Mouse (Mus musculus) left cerebral cortex, postnatal 14 days (tissue): ENCODE data around the gene Atp11a. TPM values are rescaled to one million over a fixed set of nuclear protein-coding genes. Genes with fewer than 3 reads are reported as not detected.

Source experiments
- DNase-seq, 2 experiments: peaks; one replicate each; pipeline ENCODE4 v3.0.0; 2021 to 2022; ENCODE audit warnings: low spot score in 2 of 2, mixed read lengths in 1 of 2
- intact Hi-C: fragments of 180-260 bp; cut with DNase I; formaldehyde crosslinking; loops from one replicate; pipeline ENCODE4 v1.15.1; 2025
- total RNA-seq, 2 experiments: library from RNA; stranded (reverse); gene quantifications; 2 replicates each; pipeline ENCODE4 v1.2.3; 2021

The Atp11a gene
- total RNA-seq, 2 experiments from 2014 or later, result 43.9 to 45.9 TPM

DNA sequence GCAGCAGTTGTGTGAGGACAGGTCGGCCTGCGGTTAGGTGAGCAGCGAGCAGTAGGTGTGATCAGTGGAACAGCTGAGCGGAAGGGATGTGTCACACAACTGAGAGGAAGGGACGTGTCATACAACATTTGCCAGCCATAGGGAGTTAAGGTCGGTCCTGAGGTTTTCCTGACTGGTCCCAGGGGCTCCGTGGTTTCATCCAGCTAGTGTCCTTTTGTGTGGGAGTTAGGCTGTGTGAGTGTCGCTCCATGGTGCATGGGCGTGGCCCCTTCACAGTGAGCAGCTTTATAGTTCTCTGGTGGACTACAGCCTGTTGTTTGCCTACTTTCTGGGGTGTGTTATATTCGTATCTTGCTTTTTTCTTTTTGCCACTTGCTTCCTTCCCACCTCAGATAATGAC, 94.4 kb downstream of the Atp11a start:
- intact Hi-C loops, result no loop called here
- no peak for DNase-seq

DNA sequence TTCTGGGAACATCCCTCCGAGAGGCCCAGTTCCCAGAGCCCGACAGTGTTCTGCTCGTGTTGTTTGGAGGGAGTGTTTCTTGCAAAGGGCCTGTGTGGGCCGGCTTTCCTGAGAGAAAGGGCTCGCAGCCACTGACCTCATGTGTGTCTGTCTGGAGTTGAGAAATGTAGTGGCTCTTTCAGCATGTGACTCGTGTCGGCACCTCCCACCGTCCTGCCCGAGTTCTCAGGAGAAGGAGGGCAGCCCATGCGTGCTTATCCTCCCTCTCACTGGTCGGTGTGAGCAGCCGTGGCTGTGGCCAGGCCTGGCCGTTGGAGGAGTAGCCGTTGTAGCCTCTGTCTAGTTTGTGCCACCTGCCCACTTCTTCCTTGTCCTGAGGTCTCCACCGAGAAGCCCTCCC, 99.2 kb downstream of the Atp11a start:
- DNase-seq, result no peak
- intact Hi-C loops, result no loop called here

DNA sequence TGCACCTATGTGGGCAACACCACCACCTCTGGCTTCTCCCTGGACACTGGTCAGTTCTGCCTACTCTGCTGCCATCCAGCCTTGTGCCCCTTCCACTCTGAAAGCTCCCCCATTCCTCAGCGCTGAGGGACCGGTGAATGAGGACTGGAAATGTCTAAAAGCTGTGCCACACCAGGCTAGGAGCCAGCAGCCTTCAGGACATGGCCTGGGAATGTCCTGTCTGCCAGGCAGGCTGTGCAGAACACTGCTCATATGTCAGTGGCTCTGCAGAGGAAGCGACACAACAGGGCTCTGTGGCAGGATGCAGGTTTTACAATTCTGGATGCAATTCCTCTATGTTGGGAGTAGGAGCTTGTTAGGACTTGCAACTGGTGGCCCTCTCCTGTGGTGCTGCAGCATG, 106.2 kb downstream of the Atp11a start:
- no peak for DNase-seq
- intact Hi-C loops, result no loop called here

DNA sequence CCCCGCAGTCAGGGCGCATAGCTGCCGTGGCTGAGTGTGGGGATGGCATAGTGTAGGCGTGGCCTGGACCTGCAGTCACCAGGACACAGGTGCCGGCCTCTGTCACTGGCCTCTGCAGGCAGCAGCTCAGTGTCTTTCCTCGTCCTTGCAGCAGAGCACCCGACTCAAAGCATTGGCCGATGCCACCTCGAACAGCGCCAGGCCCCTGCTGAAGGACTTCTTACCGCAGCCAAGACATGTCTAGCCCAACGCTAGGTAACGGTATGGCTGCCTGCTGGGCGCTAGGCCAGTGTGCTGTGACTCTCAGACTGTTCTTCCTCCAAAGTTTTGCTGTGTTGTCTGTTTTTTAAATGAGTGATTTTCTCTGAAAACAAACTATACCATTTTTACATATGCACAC, 106.8 kb downstream of the Atp11a start:
- intact Hi-C loops, result no loop called here

DNA sequence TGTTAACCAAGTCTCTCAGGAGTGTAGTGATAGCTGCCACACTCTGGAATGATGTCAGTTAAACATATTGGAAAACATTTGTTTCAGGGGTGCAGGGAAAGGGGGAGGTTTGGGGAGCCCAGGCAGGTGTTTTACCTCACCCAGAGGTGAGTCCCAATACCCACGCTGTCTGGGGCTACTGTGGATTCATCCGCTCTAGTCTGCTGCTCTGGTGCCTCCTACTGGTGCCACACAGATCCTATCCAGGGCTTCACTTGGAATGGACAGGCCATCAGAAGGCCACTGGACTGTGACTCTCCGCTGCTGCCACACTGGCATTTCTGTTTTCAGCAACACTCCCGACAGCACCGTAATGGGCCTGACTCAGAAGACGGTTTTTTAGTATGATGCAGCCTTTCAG, 109.0 kb downstream of the Atp11a start:
- no peak for DNase-seq
- intact Hi-C loops, result no loop called here

More for the DNA sequence above, 106.8 kb downstream of the Atp11a start:
- no peak for DNase-seq

DNA sequence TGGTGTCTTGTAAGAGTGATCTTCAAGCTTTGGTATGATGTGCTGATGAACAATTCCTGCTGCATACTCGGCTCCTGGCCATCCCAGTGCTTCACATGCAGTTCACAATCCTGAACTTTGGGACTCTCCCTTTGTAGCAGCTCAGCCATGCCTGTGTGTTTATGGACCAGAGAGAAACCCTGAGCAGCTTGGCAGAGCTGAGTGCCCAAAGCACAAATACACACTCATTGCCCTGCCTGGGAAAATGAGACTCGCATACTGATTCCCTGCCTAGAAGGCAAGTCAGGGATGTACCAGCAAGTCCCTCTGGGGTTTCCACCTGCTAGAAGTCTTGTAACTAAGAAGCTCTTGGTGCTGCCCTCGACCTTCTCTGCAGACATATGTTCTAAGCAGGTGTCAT, 112.8 kb downstream of the Atp11a start:
- peak in 1 of 2 experiments; percentile 39 for DNase-seq
- intact Hi-C loops, result no loop called here

DNA sequence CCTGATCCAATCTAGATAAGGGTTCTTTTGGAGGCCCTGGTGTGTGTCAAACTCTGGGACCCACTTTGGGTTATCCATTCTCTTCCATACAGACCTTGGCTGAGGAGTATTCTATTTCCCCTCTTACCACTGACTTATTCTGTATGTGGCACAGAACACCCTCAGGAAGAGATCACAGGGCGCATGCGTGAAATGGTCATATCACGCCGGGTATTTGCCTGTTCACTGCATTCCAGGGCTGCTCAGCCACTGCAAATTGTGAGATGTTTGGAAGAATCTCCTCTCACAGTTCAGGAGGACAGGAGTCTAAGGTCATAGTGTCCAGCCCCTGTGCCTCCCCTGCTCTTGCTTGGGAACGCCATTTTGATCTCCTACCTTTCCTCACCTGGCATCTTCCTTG, 113.8 kb downstream of the Atp11a start:
- no peak for DNase-seq
- intact Hi-C loops, result no loop called here

DNA sequence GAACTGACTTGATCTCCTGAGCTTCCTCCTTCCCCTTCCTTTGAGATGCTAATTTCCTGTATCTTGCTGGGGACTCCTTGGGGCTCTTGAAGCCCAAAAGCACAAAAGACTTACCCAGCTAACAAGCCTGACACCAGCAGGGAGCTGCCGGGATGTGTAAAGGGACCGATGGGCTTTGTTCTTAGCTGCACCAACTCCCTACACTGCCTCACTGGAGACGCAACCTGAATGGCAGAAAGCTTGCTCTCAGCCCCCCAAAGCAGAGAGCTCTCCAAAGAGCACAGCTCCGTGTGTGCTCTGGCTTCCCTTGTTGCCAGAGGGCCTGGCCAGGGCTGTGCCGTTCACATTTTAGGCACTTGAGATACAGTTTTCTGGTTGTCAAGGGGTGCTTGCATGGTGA, 114.6 kb downstream of the Atp11a start:
- intact Hi-C loops, result no loop called here
- no peak for DNase-seq

DNA sequence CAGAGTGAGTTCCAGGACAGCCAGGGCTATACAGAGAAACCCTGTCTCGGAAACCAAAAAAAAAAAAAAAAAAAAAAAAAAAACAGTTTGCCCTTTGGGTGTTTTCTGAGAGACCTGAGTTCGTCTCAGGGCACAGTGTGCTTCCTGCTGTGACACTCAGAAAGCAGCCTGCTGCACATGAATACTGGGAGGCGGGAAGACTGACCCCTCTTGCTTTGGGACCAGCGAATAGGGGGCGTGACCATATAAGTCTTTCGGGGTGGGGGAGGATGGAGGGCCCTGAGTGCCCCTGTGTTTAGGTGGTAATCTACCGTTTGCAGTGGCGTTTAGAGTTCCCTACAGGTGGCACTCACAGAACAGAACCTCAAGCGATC, 116.2 kb downstream of the Atp11a start:
- intact Hi-C loops, result no loop called here
- DNase-seq, result no peak

DNA sequence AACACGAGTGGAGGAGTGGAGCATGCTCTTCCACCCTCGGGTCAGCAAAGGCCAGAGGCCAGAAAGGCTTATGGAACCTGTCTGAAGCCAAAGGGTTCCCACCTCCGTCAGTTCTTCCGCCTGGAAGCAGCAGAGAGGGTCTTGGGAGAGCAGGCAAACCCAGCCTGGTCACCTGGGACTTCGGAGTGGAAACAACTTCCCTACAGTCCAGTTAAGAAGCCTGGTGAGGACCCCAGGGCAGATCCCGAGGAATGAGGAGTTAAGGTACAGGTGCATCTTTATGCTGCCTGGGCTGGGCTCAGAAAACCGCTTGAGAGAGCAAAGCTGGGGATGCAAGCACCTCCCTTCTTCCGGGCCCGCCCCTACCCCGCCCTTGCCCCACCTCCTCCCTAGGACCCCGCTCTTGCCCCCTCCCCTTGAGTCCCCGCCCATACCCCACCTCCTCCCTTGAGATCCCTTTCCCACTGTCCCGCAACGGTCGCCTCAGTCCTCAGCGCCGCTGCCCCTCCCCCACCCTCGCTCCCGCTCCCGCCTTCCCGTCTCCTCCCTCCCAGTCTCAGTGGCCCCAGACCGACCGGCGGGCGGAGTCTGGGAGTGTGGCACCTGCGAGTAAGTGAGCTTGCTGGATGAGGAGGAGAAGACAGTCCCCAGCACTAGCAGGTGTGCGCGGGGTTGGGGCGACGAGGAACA, 116.7 kb downstream of the Atp11a start, which contains the start of gene Mcf2l:
Gene Mcf2l, plus strand, starts transcription at position 450 of the 690 bp plus-strand sequence.
- peak in 1 of 2 experiments; percentile 37 for DNase-seq

DNA sequence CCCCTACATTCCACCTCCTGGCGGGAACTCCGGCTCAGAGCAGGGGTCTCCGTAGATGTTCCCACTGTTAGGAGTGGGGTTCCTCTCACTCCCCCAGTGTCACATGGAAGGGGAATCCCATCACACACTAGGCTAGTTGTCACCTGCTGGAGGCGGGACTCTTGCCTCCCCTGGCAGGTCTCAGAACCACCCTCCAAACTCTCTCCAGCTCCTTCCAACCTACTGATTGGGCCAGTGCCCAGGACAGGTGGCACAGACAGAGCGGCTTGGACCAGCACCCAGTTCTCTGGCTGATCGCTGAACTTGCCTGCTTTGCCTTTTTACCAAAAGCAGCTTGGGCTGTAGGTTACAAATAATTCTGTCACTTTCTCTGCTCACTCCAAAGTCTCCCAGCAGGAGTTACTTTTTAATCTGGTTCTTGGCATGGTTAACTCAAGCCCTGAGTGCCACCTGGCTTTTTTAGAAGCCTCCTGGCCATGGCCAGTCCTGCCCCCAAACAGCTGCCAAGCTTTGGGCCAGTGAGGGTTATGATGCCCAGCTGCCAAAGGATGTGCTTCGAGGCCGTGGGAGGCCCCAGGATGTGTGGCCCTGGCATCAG, 117.5 kb downstream of the Atp11a start:
- DNase-seq, result peak in 1 of 2 experiments; percentile 28
- intact Hi-C loops, result no loop called here

More for the DNA sequence above, 116.7 kb downstream of the Atp11a start, which contains the start of gene Mcf2l:
- intact Hi-C loops, result no loop called here

DNA sequence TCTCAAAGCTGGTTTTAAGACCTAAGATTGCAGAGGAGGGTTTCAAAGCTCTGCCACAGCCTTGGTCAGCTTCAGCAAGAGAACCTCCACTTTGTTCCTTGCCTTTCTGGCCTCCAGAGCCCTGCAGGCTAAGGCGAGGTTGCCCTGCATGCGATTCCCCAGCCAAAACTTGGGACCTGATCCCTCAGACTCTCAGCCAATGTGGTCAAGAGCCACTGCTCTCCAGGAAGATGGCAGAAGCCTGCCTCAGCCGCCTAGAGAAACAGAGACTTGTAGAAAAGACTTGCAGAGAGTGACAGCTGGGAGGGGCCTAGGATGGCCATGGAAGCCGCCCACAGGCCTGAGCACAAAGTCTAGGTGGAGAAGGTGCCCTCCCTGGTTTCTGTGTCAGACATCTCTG, 118.2 kb downstream of the Atp11a start:
- no peak for DNase-seq
- intact Hi-C loops, result no loop called here

DNA sequence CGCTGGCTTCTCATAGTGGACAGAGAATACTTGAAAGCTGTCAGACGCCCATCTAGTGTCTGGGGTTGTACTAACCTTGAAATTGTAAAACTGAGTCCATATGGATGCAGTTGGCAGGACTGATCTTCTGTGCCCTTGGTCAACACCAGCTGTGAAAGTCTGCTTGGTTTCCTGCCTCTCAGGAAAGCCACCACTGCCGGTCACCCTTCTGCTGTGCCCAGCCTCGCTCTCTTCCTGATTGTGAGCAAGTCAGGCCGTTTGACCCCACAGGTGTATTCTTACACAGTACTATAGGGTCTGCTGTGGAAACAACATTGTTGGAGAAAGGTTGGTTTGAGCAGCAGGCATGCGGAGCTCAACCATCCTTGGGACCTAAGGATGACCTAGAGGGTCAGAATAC, 120.3 kb downstream of the Atp11a start:
- intact Hi-C loops, result no loop called here
- no peak for DNase-seq

DNA sequence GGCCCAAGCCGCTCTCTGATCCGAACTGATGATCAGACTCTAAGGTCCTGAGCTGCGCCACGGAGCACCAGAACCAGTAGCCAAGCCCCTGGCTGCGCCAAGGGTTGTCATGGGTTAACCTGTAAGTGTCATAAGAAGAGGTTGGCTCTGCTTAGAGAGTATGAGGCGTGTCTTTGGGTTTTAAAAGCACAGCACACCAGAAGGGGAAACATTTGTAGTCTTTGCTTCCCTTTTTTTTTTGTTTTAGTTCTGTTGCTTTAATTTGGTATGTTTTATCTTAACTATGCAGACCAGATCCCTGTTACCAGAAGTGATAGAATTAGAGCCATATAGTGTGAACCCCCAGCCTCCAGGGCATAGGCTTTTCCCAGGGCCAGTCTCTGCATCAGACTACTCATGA, 123.3 kb downstream of the Atp11a start:
- DNase-seq, result no peak
- intact Hi-C loops, result no loop called here

DNA sequence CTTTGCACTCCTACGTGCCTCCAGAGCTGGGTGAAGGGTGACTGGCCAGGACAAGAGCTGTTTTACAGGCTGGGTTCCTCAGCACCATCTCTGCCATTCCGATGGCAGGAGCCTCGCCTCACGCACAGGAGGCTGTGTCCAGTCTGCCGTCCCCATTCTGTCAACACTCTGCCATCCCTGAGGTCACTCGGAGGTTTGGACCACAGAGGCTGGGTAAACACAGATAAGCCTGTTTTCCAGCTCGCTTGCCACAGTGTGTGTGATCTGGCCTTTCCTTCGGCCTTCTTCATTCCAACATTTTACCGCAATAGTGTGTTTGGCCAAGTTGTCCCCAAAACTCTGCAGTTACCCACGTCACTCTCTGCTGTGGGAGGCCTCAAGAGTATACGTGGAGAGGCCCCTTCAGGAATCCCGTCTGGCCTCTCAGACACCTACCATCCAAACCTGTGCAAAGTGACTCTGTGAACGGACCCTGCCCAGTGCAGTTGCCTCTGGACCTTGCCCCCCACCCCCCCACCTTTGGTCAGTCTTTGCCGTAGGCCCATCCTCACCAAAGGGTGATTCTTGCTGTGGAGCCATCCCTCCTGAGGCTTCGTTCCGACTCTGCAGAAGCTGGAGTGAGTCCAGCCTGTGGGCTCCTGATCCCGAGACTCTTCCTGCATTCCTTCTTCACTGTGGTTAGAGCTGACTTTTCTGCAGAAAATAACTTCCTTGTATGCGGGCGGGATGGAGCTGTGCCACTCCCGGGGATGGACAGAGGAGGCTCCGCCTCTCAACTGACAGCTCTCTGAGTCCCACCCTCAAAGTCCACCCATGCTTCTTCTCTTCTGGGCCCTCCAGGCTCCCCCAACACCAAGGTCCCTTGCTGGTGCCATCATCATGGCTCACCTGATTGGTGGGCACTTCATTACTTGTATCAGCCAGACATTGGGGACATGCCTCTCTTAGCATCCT, 126.5 kb downstream of the Atp11a start:
- DNase-seq, result no peak
- intact Hi-C loops, result no loop called here

DNA sequence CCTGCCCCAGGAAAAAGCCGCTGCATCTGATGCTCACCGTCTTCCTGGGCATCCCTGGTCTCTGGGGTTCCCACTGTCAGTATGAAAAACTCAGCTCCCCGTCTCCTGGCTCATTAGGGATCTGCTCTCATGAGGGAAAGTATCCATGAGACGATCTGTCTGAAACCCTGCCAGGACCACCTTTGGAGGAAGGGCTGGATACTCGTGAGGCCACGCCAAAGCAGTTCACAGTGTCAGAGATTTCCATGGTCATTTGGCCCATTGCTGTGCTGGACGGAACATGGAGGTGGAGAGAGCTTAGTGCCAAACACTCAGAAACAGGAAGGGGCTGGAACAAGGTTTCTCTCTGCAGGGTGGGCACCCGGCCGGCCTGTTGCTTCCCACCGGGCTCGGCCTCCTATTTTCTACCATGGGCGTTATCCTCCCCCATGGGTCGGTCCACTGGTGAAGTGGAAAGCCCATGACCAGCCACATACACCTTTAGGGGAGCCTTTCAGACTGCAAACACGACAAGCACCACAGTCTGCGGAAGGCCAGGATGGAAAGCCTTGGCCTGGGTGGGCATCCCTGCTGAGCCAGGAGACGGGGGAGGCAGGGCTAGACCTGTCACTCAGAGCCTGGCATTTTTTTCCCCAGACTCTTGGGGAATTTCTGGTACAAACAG, 131.1 kb downstream of the Atp11a start:
- no peak for DNase-seq
- intact Hi-C loops, result no loop called here

DNA sequence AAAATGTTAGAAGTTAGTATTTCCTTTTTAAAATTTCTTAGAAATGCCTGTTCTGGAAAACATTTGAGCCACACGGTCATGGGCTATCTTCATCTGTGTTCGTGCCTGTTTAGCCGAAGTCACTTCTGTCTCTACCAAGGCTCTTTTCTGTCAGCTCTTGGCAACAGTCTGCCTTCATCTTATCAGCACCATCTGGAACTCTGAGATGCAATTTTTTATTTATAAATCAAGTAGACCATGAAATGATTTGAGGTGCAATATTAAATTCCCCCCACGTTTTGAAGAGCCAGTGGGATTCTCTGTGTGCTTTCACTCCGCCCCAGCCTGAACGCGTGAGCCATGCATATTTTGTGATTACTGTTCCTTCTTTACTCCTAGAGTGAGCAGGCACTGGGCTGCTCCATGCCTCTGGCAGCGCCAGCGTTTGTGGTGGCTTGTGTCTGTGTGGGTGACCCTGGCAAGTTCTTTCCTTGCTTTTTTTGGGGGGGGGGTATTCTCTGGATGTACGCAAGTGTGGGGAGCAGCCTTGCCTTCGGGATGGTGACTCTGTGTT, 132.3 kb downstream of the Atp11a start:
- DNase-seq, result no peak
- intact Hi-C loops, result no loop called here

DNA sequence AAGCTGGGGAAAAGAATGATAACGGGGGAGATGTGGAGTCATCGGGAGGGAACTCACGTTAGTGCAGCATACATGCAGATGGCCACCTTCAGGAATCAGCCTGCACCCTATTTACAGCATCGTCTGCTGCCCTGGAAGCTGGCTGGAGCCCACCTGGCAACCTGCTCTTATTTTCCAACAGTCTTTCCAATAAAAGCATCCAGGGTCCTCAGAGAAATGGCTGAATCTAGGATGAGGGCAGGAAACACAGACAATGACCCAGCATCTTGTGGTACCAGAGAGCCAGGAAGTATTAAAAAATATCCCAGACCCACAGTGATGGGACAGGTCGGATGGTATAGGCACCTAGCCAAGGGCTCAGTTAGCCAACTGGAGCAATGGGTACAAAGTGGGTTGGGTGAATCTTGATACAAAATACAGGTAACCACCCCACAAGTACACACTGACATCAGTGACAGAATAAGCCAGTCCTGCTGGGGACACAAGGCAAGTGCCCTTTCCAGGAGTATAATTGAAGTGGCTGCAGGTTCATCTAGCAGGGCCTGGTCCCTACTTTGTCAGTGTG, 136.2 kb downstream of the Atp11a start:
- intact Hi-C loops, result loop anchor here (10.0 kb wide), 1 partner anchor 212 kb away; the partner anchor contains the start of genes Cul4a and Pcid2
- no peak for DNase-seq
